Mouse (Mus musculus) urinary bladder, postnatal 10 days (tissue): ENCODE results near the gene Pknox1.
"Not testable (repeated sequence)": the region's sequence is repeated elsewhere in the genome, so short reads cannot be mapped to it uniquely, and the experiment has no call there.

Experiments used
- DNase-seq: peaks from one replicate; pipeline ENCODE4 v3.0.0; 2022; ENCODE audit warnings: low spot score

The Pknox1 gene

DNA sequence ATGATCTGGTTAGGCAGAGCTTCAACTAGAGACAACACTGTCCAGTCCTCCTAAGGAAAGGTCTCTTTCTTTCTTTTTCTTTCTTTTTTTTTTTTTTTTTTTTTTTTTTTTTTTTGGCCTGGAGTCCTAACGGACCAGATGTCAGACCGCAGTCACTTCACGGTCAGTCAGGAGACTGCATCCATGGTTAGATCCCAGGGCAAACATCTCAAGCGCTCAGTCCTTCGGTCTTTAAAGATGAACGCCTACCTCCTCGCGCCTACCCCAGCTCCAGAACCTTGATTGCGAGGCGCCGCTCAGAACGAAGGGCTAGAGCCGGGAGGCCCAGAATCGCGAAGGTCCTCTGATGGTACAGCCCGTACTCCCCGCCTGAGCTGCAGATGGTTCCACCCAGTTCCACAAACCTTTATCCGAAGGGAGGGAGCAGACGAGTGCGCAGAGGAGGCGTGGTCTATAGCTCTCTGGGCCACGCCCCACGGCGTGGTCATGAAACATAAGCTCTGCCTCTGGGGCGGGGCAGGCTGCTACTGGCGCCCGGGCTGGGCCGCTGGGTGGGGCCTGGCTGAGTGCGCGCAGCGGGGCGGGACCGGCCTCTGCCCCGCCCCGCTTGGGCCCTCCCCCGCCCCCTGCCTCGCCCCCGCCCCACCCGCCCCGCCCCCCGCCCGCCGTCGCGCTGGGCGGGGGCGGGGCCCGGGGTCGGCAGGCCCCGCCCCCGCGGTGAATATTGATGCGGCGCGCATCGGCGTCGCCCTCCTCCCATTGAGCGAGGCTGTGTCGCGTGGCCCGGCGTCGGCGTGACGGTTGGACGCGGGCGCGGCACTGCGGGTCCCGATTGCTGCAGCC is at the start of gene Pknox1:
Pknox1 (plus strand) TSS at position 720 of the 843 bp plus-strand sequence.
- peak; percentile 92 for DNase-seq

- DNase-seq: no peak
Measured at GRCm38 (mm10) chr17:31519344-31519945, 45.1 kb upstream of the Pknox1 start.

- DNase-seq: peak; percentile 94
Measured at GRCm38 (mm10) chr17:31519946-31520838, 44.3 kb upstream of the Pknox1 start, which contains the start of the genes Wdr4 and Ndufv3. TSS of gene Wdr4 (minus strand) at chr17:31519980. TSS of gene Ndufv3 (plus strand) at chr17:31520115.

GRCm38 (mm10) chr17:31520895-31521294 is 43.6 kb upstream of the Pknox1 start:
- DNase-seq: no peak

DNA sequence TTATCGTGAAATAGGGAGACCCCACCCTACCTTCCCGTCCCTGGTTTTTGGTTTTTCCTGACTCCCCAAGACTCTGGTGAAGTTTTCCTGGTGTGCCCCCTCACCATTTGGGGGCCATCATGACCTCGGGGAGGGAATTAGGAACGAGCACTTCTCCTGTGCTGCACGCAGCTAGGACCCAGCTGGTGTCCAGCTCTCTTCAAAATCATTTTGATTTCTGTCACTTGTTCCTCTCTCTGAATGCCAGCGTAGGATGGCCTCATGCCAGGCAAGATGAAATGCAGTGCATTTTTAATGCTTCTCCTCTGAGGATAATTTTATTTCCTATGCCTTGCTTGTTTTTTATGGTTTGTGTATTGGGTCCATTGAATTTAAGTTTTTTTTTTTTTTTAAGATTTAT is 42.6 kb upstream of the Pknox1 start:
- DNase-seq: no peak

DNA sequence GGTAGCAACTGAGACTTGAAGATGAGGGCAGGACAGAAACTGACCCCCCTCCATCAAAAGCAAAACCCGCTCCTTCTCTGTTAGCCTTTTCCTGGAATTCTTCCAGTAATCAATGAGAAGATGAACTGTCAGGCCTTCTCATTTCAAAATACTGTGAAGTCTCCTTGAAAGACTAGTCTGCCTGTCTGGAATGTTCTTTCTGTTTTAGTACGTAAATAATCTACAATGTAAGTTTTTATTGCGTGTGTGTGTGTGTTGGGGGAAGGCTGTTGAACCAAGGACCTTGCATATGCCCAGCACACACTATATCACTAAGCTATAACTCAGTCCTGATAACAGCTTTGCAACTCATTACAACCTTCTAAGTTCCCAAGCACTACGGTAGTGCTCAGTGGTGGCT is 39.4 kb upstream of the Pknox1 start:
- DNase-seq: no peak

DNA sequence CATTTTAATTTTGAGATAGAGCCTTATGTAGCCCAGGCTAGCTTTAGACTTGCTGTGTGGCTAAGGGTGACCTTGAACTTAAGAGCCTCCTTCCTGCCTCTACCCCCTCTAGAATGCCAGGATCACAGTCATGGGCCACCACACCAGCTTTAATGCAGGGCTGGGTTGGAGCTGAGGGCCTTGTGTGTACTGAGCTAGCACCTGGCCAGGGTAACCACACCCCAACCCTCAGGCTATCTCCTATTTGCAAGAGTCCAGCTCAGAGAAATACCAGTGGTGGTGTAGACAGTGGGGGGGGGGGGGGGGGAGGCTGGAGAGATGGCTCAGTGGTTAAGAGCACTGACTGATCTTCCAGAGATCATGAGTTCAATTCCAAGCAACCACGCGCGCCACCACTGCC is 38.7 kb upstream of the Pknox1 start:
- DNase-seq: no peak

GRCm38 (mm10) chr17:31529314-31529713 is 35.2 kb upstream of the Pknox1 start:
- no peak for DNase-seq

- DNase-seq: no peak
Measured at GRCm38 (mm10) chr17:31531441-31532158, 32.9 kb upstream of the Pknox1 start.

- not testable (repeated sequence) for DNase-seq
Measured at GRCm38 (mm10) chr17:31532331-31532730, 32.2 kb upstream of the Pknox1 start.

DNA sequence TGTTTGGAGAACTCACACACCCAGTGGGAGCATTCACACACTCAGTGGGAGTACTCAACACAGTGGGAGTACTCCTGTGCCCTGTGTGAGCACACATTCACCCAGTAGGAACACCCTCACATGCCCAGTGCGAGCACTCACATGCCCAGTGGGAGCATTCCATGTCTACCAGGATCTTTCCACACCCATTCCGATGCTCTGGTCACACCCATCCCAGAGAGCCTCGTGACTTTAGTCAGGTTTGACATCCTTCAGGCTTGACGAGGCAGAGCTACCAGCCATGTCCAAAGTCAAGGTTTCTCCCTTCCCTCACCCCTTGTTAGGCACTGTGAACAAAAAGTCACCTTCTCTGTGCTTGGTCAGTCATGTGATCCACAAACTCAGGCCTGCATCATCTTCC is 29.2 kb upstream of the Pknox1 start:
- no peak for DNase-seq

- no peak for DNase-seq
Measured at GRCm38 (mm10) chr17:31535871-31536629, 28.5 kb upstream of the Pknox1 start.

DNA sequence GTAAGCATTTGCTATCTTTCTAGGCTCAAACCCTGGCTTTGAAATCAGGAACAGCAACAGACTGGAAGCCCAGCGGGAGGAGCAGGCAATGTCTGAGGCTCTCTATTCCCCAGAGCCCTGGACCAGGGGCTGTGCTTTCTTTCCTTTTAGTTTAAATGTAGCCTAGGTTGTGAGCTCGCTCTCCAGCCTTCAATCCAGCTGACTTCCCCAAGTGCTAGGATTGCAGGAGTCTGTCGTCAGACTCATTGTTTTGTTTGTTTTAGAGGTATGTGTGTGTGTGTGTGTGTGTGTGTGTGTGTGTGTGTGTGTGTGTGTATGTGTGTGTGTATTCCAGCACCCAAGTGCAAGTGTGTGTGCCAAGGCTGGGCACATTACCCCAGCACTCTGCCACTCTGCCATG is 24.4 kb upstream of the Pknox1 start:
- no peak for DNase-seq

- DNase-seq: no peak
Measured at GRCm38 (mm10) chr17:31540809-31541459, 23.6 kb upstream of the Pknox1 start.

DNA sequence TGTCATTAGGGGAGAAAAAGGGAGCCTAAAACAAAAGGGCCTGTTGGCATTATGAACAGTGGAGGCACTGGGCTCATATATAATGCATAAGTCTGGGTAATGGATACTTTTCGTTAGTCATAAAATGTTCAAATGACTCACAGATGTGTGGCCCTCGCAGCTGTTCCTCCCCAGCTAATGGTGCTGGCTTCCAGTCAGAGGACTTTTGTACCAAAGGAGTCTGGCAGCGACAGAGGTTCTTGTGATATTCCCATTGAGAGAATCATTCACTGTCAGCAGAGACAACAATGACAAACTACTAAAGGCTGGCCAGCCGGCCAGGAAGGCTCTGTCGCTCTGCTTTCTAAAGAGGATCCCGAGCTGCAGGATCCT is 23.1 kb upstream of the Pknox1 start:
- DNase-seq: no peak

- DNase-seq: no peak
Measured at GRCm38 (mm10) chr17:31543574-31543973, 21.0 kb upstream of the Pknox1 start.

GRCm38 (mm10) chr17:31546444-31547196 is 17.9 kb upstream of the Pknox1 start:
- no peak for DNase-seq

GRCm38 (mm10) chr17:31547974-31548373 is 16.6 kb upstream of the Pknox1 start:
- no peak for DNase-seq

- no peak for DNase-seq
Measured at GRCm38 (mm10) chr17:31549389-31549788, 15.1 kb upstream of the Pknox1 start.

GRCm38 (mm10) chr17:31552601-31553000 is 11.9 kb upstream of the Pknox1 start:
- DNase-seq: not testable (repeated sequence)
